Mouse (Mus musculus) regulatory T cell (primary cell): Measurements from ENCODE around the gene Mup17.
"Not testable (repeated sequence)": the region's sequence is repeated elsewhere in the genome, so short reads cannot be mapped to it uniquely, and the experiment has no call there.

Experiments
- in situ Hi-C: fragments of 300-600 bp; cut with MboI, MseI; formaldehyde crosslinking; loops from one replicate; pipeline ENCODE4 v1.15.1; 2025; ENCODE audit warnings: high pct_unique_total_duplicates

The Mup17 gene

DNA sequence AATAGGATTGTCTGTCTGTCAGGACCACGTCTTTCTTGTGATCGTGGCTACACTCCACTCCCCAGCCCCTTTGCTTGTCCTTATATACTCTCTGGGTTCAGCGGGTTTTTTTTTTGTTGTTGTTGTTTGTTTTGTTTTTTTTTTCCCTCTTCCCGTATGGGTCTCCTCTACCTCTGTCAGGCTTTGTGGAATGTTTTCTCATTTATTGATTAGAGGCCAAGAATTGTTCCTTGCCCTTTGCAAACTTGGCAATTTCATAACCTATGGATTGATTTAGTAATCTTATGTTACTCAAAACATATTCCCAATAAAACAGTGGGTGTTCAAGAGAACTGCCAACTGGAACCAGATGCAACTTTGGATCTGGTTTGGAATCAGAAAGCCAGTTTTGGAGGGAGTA, at the start of gene Mup17:
Gene Mup17 (minus strand): TSS at position 101 of the 400 bp plus-strand sequence.
- in situ Hi-C loops = not testable (repeated sequence)

DNA sequence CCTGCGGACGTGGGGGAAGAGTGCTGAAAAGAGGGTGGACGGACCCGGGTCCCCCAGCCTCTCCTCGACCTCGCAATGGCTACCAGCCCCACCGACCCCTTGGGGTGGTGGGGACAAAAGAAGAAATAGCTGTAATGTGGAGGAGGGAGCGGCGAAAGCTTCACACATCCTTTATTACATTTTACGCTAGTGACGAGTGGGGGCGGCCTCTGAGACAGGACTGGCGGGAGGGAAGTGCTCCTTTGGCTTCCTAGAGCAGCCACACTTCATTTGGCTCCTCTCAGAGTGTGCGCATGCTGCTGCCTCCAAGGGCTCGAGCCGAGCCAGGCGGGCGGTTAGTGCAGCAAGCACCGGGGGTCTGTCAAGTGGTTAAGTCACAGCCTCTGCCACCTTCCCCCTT, 24.1 kb downstream of the Mup17 start:
- in situ Hi-C loops = loop anchor here (25.0 kb wide), 1 partner anchor 884 kb away; no protein-coding TSS in a partner anchor

DNA sequence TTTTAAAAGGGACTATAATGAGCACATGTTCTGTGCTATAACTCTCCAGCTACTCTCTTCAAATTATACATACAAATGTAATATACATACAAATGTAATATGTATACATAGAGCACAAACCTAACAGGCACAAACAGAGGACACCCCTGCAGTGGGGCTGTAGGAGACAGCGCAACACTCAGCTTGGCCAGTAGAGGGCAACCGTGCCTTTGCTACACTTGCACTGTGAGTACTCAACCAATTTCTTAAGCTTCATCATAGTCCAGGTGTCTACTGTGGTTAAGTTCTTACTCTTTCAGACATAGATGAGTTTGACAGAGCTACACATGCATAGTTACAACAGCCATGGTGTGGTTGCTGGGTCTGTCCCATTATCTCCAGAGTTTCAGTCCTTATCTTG, 39.8 kb downstream of the Mup17 start:
- in situ Hi-C loops = loop anchor here (5.0 to 25.0 kb wide), 2 partner anchors 869 to 1089 kb away; no protein-coding TSS in a partner anchor
